Mouse (Mus musculus): ENCODE data around the gene Zfp974. TPM values are rescaled to one million over a fixed set of nuclear protein-coding genes. Genes with fewer than 3 reads are reported as not detected.

Zfp974 gene
- total and polyA plus RNA-seq, 3 experiments: 2.3 to 5.0 (median 2.3) TPM

GRCm38 (mm10) chr7:27860396-27861235 is 68.6 kb downstream of the Zfp974 start (continued):
- TF ChIP-seq KAT2A (IDR thresholded peaks at IDR 0.05; ENCODE audit: insufficient replicate concordance, low read length) (0 out of 2 replicates have a peak, but pooled peaks have one; percentile 54), POLR2AphosphoS2 (IDR thresholded peaks at IDR 0.05; ENCODE audit: low read depth, low read length) (peak; percentile 80; the same call in 1 of the 2 replicates), MAZ (IDR thresholded peaks at IDR 0.05; ENCODE audit: low read depth, low read length) (peak; percentile 95), E2F4 (IDR thresholded peaks at IDR 0.05; ENCODE audit: insufficient replicate concordance, low read depth, low read length) (no peak), MXI1 (IDR thresholded peaks at IDR 0.05; ENCODE audit: low read depth, low read length) (peak; percentile 50), HCFC1 (IDR thresholded peaks at IDR 0.05; ENCODE audit: low read depth, low read length) (peak; percentile 70), MYC (IDR thresholded peaks at IDR 0.05; ENCODE audit: low read depth, low read length) (peak; percentile 47; the same call in 1 of the 2 replicates), RAD21 (IDR thresholded peaks at IDR 0.05; ENCODE audit: low read depth, low read length) (no peak), IRF4 (IDR thresholded peaks at IDR 0.05; ENCODE audit: low read depth, low read length) (peak; percentile 39; the same call in 1 of the 2 replicates), CTCF (conservative IDR thresholded peaks at IDR 0.05 in 1 of 2, IDR thresholded peaks at IDR 0.05 in 1 of 2; ENCODE audit: low read depth in 2 of 2, low read length in 2 of 2) (no peak), CHD1 (IDR thresholded peaks at IDR 0.05; ENCODE audit: low read depth, low read length) (no peak; the same call in 1 of the 2 replicates), ZC3H11A (IDR thresholded peaks at IDR 0.05; ENCODE audit: low read depth, low read length) (no peak), POLR2A (IDR thresholded peaks at IDR 0.05; ENCODE audit: low read depth, low read length) (peak; percentile 92)

GRCm38 (mm10) chr7:27859301-27860251 is 69.7 kb downstream of the Zfp974 start:
- Histone ChIP-seq H3K79me2 (replicated peaks; ENCODE audit: control insufficient read depth, extremely low read depth, insufficient read depth, poor library complexity, severe bottlenecking) (peaks cover 8% of the 10 kb centered on the region), H3K4me1 (ENCODE audit: control insufficient read depth in 1 of 2, insufficient read depth in 2 of 2) (peaks cover 4 to 12% of the 10 kb centered on the region in 2 experiments), H3K27me3 (replicated peaks) (no peaks in the 10 kb centered on the region), H3K4me3 (replicated peaks in 1 of 3; ENCODE audit: low read depth in 2 of 3, low read length in 2 of 3, poor library complexity in 1 of 3) (peak overlapping the region; percentile 72 to 86 (median 81)), H3K9ac (ENCODE audit: insufficient read depth, low read depth) (peak overlapping the region; percentile 84), H3K27ac (ENCODE audit: insufficient read depth, low read depth) (peak overlapping the region; percentile 67), H3K36me3 (replicated peaks in 1 of 2; ENCODE audit: control insufficient read depth in 1 of 2, insufficient read depth in 1 of 2, low read length in 1 of 2) (peaks cover 11 to 12% of the 10 kb centered on the region in 2 experiments), H3K9me3 (replicated peaks; ENCODE audit: low read length) (peaks cover 2% of the 10 kb centered on the region), H3K4me2 (ENCODE audit: insufficient read depth, low read depth, poor library complexity, severe bottlenecking) (peak overlapping the region; percentile 94)
- TF ChIP-seq USF1 (IDR thresholded peaks at IDR 0.05; ENCODE audit: low read depth, low read length) (no peak), MYC (IDR thresholded peaks at IDR 0.05; ENCODE audit: low read depth, low read length) (no peak), MEF2A (IDR thresholded peaks at IDR 0.05; ENCODE audit: borderline replicate concordance, low read depth, low read length) (0 out of 2 replicates have a peak, but pooled peaks have one; percentile 37), ZNF384 (IDR thresholded peaks at IDR 0.05; ENCODE audit: low read depth, low read length) (peak; percentile 94), CHD1 (IDR thresholded peaks at IDR 0.05; ENCODE audit: low read depth, low read length) (no peak), USF2 (conservative IDR thresholded peaks at IDR 0.05; ENCODE audit: low read depth, low read length) (no peak), HCFC1 (IDR thresholded peaks at IDR 0.05; ENCODE audit: low read depth, low read length) (no peak)
- in situ Hi-C loops (cut with MboI; ENCODE audit: low pct_ligation_motif_present, low pct_unique_long_range_greater_than_20kb, low sequenced_read_pairs) (no loop called here), dilution Hi-C loops (cut with MboI; ENCODE audit: extremely low pct_ligation_motif_present, extremely low pct_unique_long_range_greater_than_20kb, low sequenced_read_pairs) (no loop called here)
- peak; percentile 10 for DNase-seq (ENCODE audit: extremely low read depth)

Other genes with a start within 250 kb of the Zfp974 start
- 0.76 and 1.2 TPM in 2 replicates for gene Zfp607b, start 240.1 kb downstream of the Zfp974 start, total RNA-seq (2012; rRNA removed)
- gene Zfp607b, start 240.1 kb downstream of the Zfp974 start, total RNA-seq (2014; rRNA removed): 0.93 and 0.97 TPM in 2 replicates
- gene Zfp607b, start 240.1 kb downstream of the Zfp974 start, polyA plus RNA-seq (2012; ENCODE audit: insufficient read length, low read depth): 0.90 and 1.0 TPM in 2 replicates
- gene Zfp60, start 198.1 kb downstream of the Zfp974 start, total RNA-seq (2012; rRNA removed): 7.8 and 8.2 TPM in 2 replicates
- gene Zfp60, start 198.1 kb downstream of the Zfp974 start, total RNA-seq (2014; rRNA removed): 7.2 and 8.1 TPM in 2 replicates
- gene Zfp60, start 198.1 kb downstream of the Zfp974 start, polyA plus RNA-seq (2012; ENCODE audit: insufficient read length, low read depth): 6.9 and 7.2 TPM in 2 replicates
- 3.6 and 3.9 TPM in 2 replicates for gene Zfp626, start 122.3 kb downstream of the Zfp974 start, total RNA-seq (2012; rRNA removed)
- 5.5 and 6.5 TPM in 2 replicates for gene Zfp626, start 122.3 kb downstream of the Zfp974 start, total RNA-seq (2014; rRNA removed)
- 3.6 and 4.4 TPM in 2 replicates for gene Zfp626, start 122.3 kb downstream of the Zfp974 start, polyA plus RNA-seq (2012; ENCODE audit: insufficient read length, low read depth)
- 4.0 and 5.0 TPM in 2 replicates for gene Zfp59, start 90.9 kb downstream of the Zfp974 start, total RNA-seq (2012; rRNA removed)
- gene Zfp59, start 90.9 kb downstream of the Zfp974 start, total RNA-seq (2014; rRNA removed): 5.9 and 6.5 TPM in 2 replicates
- gene Zfp59, start 90.9 kb downstream of the Zfp974 start, polyA plus RNA-seq (2012; ENCODE audit: insufficient read length, low read depth): 3.4 and 4.0 TPM in 2 replicates
- 7.0 and 7.8 TPM in 2 replicates for gene Zfp607a, start 71.9 kb downstream of the Zfp974 start, total RNA-seq (2012; rRNA removed)
- gene Zfp607a, start 71.9 kb downstream of the Zfp974 start, total RNA-seq (2014; rRNA removed): 5.7 and 5.8 TPM in 2 replicates
- gene Zfp607a, start 71.9 kb downstream of the Zfp974 start, polyA plus RNA-seq (2012; ENCODE audit: insufficient read length, low read depth): 6.7 and 6.8 TPM in 2 replicates
- 9.3 and 10.0 TPM in 2 replicates for gene Zfp780b, start 49.7 kb upstream of the Zfp974 start, total RNA-seq (2012; rRNA removed)
- gene Zfp780b, start 49.7 kb upstream of the Zfp974 start, total RNA-seq (2014; rRNA removed): 7.1 and 7.8 TPM in 2 replicates
- 4.6 and 4.9 TPM in 2 replicates for gene Zfp780b, start 49.7 kb upstream of the Zfp974 start, polyA plus RNA-seq (2012; ENCODE audit: insufficient read length, low read depth)
- gene Zfp850, start 84.7 kb upstream of the Zfp974 start, total RNA-seq (2012; rRNA removed): 8.9 and 12.0 TPM in 2 replicates
- 16.7 and 24.0 TPM in 2 replicates for gene Zfp850, start 84.7 kb upstream of the Zfp974 start, total RNA-seq (2014; rRNA removed)
- 10.8 and 13.7 TPM in 2 replicates for gene Zfp850, start 84.7 kb upstream of the Zfp974 start, polyA plus RNA-seq (2012; ENCODE audit: insufficient read length, low read depth)
- 211 and 287 TPM in 2 replicates for gene Psmc4, start 120.6 kb upstream of the Zfp974 start, total RNA-seq (2012; rRNA removed)
- 258 and 290 TPM in 2 replicates for gene Psmc4, start 120.6 kb upstream of the Zfp974 start, total RNA-seq (2014; rRNA removed)
- 250 and 272 TPM in 2 replicates for gene Psmc4, start 120.6 kb upstream of the Zfp974 start, polyA plus RNA-seq (2012; ENCODE audit: insufficient read length, low read depth)
- gene Fcgbp, start 141.8 kb upstream of the Zfp974 start, total RNA-seq (2012; rRNA removed): not detected in 2 replicates
- not detected in 2 replicates for gene Fcgbp, start 141.8 kb upstream of the Zfp974 start, total RNA-seq (2014; rRNA removed)
- not detected in 2 replicates for gene Fcgbp, start 141.8 kb upstream of the Zfp974 start, polyA plus RNA-seq (2012; ENCODE audit: insufficient read length, low read depth)
- gene 9530053A07Rik, start 200.0 kb upstream of the Zfp974 start, total RNA-seq (2012; rRNA removed): 0.34 and 0.64 TPM in 2 replicates
- gene 9530053A07Rik, start 200.0 kb upstream of the Zfp974 start, total RNA-seq (2014; rRNA removed): 0.05 and 0.07 TPM in 2 replicates
- gene 9530053A07Rik, start 200.0 kb upstream of the Zfp974 start, polyA plus RNA-seq (2012; ENCODE audit: insufficient read length, low read depth): 0.03 and 0.08 TPM in 2 replicates
- 180 and 214 TPM in 2 replicates for gene Fbl, start 240.2 kb upstream of the Zfp974 start, total RNA-seq (2012; rRNA removed)
- 140 and 151 TPM in 2 replicates for gene Fbl, start 240.2 kb upstream of the Zfp974 start, total RNA-seq (2014; rRNA removed)
- gene Fbl, start 240.2 kb upstream of the Zfp974 start, polyA plus RNA-seq (2012; ENCODE audit: insufficient read length, low read depth): 426 and 516 TPM in 2 replicates